Mouse (Mus musculus) liver, postnatal 0 days (tissue): ENCODE data around the gene Maff.

Experiments used
- CTCF ChIP-seq: sonication (generic); IDR thresholded peaks from 2 replicates; pipeline ENCODE4 v1.5.1; 2016; ENCODE audit warnings: antibody characterized with exemption, low read depth
- EP300 ChIP-seq: IDR thresholded peaks from 2 replicates; pipeline ENCODE4 v1.6.1; 2016; ENCODE audit warnings: antibody characterized with exemption, low read depth, mild to moderate bottlenecking

DNA sequence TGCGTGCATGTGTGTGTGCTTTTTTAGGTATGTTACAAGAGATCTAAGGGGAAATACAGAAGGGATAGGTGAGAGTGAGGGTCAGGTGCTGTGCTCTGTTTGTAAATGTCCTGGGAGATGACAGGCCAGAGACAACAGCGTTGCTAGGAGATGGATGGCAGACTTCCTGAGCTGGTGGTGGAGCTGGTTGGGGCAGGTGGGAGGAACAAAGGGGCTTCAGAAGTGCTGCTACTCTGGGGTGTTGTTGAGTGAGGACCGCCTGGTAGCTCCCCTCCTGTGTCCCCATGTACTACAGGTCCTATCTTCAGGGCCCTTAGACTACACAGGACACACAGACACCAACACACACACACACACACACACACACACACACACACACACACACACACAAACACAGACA is 28.3 kb downstream of the Maff start:
- TF ChIP-seq CTCF: no peak
- TF ChIP-seq EP300: no peak
